Mouse (Mus musculus) kidney, adult 2 months (tissue): ENCODE data around the gene Fabp3.

ENCODE experiments used
- CTCF ChIP-seq: fragments of 200-500 bp; conservative IDR thresholded peaks from 2 replicates; pipeline ENCODE4 v1.5.1; 2011; ENCODE audit warnings: low read depth, mild to moderate bottlenecking, control low read depth, low read length, moderate library complexity, mixed read lengths; ENCODE audit not compliant: insufficient read depth, insufficient read length
- POLR2A ChIP-seq: fragments of 200-500 bp; IDR thresholded peaks from one replicate; pipeline ENCODE4 v1.6.1; 2011; ENCODE audit warnings: low read depth, low read length, control low read depth

GRCm38 (mm10) chr4:130316691-130317090, 8.3 kb downstream of the Fabp3 start:
- TF ChIP-seq POLR2A (no peak), CTCF (no peak; the same call in 1 of the 2 replicates)
